Mouse (Mus musculus): Measurements from ENCODE around the gene Acsf2. TPM values are rescaled to one million over a fixed set of nuclear protein-coding genes. Genes with fewer than 3 reads are reported as not detected.
A peak's percentile ranks its signal among the peaks of the same experiment; 100 is the strongest.

Gene Acsf2
- polyA plus RNA-seq, 1 experiment from 2014 or later: 11.5 TPM

DNA sequence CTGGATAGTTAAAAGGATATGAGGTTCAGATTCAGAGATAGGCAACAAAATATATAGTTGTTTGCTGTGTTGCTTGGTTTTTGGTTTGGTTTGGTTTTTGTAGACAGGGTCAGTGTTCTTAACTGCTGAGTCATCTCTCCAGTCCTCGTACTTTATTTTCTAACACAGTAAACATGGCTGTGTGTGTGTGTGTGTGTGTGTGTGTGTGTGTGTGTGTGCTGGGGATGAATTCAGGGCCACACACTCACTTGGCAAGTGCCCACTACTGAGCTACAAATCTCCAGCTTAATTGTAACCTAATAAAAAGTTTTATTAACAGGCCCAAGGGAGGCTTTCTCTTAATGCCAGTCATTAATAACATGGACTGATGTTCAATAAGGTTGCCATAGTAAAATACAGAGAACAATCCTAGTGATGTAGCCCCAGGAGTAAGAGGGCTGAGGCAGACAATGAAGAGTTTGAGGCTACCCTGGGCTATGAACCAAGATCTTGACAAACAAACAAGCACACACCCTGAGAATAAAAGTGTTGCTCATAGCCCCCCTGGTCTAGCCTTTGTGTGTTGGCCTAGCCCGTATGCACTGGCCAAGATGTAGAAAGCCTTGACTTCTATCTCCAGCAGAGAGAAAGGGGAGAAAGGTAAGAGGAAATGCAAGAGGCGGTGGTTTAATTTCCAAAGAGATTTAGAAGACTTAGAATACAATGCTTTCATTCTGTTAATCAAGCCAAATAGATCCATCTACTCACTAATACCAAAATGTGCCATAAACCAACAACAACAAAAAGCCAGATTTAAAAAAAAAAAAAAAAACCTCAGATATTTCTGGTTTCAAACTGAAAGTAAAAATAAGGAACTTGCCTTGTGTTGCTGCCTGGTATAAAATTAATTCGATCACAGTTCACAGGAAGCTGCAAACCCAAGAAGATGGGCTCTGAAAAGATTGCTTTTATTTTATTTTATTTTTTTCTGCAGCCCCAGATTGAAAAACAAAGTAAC is 9.4 kb upstream of the Acsf2 start:
- Histone ChIP-seq H3K4me2 (replicated peaks; ENCODE audit: low read depth, low read length) (no peak overlapping the region), H3K4me3 (ENCODE audit: low read length) (no peak overlapping the region), H3K36me3 (ENCODE audit: control insufficient read depth, insufficient read depth, low read length) (no peaks in the 10 kb centered on the region), H3K27me3 (ENCODE audit: control insufficient read depth, insufficient read depth, low read length) (no peaks in the 10 kb centered on the region), H3K9ac (ENCODE audit: low read depth, low read length) (no peak overlapping the region), H3K9me3 (ENCODE audit: control insufficient read depth, low read length) (no peaks in the 10 kb centered on the region), H3K4me1 (ENCODE audit: control insufficient read depth, insufficient read depth, low read length) (no peaks in the 10 kb centered on the region), H3K27ac (ENCODE audit: low read depth, low read length) (no peak overlapping the region)
- ATAC-seq (ENCODE audit: low FRiP score, low TSS enrichment): no peak
- WGBS: 69% methylated on average over 4 of the region's 4 CpGs

DNA sequence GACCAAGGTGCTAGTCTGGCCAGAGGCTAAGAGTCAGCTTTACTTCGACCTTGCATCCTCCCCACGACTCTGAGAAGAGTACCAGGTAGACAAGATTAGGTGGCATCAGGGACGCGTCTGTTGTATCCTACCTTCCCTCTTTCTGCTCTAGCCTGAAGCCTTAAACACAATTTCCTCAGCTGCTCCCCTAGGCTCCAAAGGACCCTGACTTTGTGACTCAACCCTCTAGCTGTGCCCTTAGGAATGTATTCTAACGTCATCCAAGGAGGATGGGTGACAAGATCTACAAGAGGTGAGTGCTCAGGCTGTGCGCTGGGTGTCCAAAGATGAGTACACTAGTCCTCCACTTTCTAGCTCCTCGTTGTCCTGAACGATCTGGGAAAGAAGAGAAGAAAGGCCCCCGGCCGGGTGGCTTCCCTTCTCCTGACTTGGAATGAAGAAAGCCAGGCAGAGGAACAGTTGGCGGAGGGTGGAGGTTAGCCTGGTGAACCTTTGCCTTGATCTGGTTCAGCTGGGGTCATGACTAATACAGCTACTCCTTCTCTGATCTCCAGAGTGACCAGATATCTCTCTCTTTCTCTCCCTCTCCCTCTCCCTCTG is 785 bp upstream of the Acsf2 start:
- H3K9ac ChIP-seq (ENCODE audit: low read depth, low read length): peak overlapping the region; percentile 63
- 61% methylated on average over 10 of the region's 11 CpGs for WGBS
- peak overlapping the region; percentile 62 for H3K4me2 ChIP-seq (replicated peaks; ENCODE audit: low read depth, low read length)
- peaks cover 18% of the 10 kb centered on the region for H3K4me1 ChIP-seq (ENCODE audit: control insufficient read depth, insufficient read depth, low read length)
- no peaks in the 10 kb centered on the region for H3K36me3 ChIP-seq (ENCODE audit: control insufficient read depth, insufficient read depth, low read length)
- H3K27me3 ChIP-seq (ENCODE audit: control insufficient read depth, insufficient read depth, low read length): no peaks in the 10 kb centered on the region
- H3K9me3 ChIP-seq (ENCODE audit: control insufficient read depth, low read length): no peaks in the 10 kb centered on the region
- ATAC-seq (ENCODE audit: low FRiP score, low TSS enrichment): no peak; the same call in 1 of the 2 replicates
- H3K27ac ChIP-seq (ENCODE audit: low read depth, low read length): 0 out of 2 replicates have a peak overlapping the region, but pooled peaks have one; percentile 74
- peak overlapping the region; percentile 63; the same call in 1 of the 2 replicates for H3K4me3 ChIP-seq (ENCODE audit: low read length)

DNA sequence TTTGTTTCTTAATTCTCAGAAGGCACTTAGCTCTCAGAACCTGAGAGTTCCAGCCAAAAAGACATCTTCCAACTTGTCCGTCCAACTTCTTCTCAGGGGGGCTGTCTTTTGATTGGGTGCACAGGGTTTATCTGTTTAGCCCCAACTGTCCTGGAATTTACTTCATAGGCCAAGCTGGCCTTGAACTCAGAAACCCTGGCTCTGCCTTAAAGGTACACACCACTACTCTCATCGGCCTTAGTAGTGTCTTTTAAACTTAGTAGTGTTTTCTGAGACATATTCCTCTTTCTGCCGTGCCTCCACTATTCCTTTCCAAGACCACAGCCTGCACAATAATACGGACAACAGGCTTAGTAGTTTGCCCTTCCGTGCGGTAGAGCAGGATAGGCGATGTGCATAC is 1.2 kb downstream of the Acsf2 start:
- Histone ChIP-seq H3K27ac (ENCODE audit: low read depth, low read length) (no peak overlapping the region), H3K4me1 (ENCODE audit: control insufficient read depth, insufficient read depth, low read length) (peaks cover 18% of the 10 kb centered on the region), H3K36me3 (ENCODE audit: control insufficient read depth, insufficient read depth, low read length) (no peaks in the 10 kb centered on the region), H3K4me2 (replicated peaks; ENCODE audit: low read depth, low read length) (peak overlapping the region; percentile 62; the same call in 1 of the 2 replicates), H3K9me3 (ENCODE audit: control insufficient read depth, low read length) (no peaks in the 10 kb centered on the region), H3K9ac (ENCODE audit: low read depth, low read length) (no peak overlapping the region), H3K27me3 (ENCODE audit: control insufficient read depth, insufficient read depth, low read length) (no peaks in the 10 kb centered on the region), H3K4me3 (ENCODE audit: low read length) (peak overlapping the region; percentile 63)
- 92% methylated on average over 7 of the region's 7 CpGs for WGBS
- no peak for ATAC-seq (ENCODE audit: low FRiP score, low TSS enrichment)

DNA sequence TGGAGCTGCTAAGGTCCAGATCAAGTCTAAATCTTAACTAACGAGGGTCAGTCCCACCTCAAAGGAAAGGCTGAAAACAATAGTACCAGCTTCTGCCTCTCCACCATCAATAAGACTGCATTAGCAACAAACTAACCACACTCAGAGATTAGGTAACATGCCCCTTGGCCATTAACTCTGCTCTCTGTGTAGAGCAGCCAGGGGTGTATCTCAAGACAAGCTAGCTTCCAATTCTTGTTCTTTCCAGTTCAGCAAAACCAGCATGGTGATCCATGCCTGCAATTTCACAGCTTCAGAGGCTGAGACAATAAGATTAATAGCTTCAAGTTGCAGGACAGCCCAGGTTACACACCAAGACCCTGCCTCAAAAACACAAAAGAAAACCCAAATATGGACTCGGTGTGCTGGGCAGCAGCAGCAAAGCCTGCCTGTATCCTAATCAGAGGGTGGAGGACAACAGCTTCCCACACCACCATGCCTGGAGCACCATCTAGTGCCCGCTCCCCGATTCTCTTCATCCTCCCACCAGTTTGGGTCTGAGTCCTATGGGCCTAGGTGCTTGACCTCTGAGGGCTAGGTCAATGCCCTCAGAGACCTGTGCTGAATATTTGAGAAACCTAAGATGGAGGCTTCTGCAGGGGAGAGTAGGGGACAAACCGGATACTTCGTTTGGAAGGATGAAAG is 3.1 kb downstream of the Acsf2 start:
- no peak overlapping the region for H3K4me3 ChIP-seq (ENCODE audit: low read length)
- no peak overlapping the region for H3K9ac ChIP-seq (ENCODE audit: low read depth, low read length)
- WGBS: 41% methylated on average over 6 of the region's 6 CpGs
- no peaks in the 10 kb centered on the region for H3K9me3 ChIP-seq (ENCODE audit: control insufficient read depth, low read length)
- no peaks in the 10 kb centered on the region for H3K27me3 ChIP-seq (ENCODE audit: control insufficient read depth, insufficient read depth, low read length)
- H3K36me3 ChIP-seq (ENCODE audit: control insufficient read depth, insufficient read depth, low read length): no peaks in the 10 kb centered on the region
- no peak overlapping the region for H3K4me2 ChIP-seq (replicated peaks; ENCODE audit: low read depth, low read length)
- ATAC-seq (ENCODE audit: low FRiP score, low TSS enrichment): no peak
- H3K27ac ChIP-seq (ENCODE audit: low read depth, low read length): no peak overlapping the region
- H3K4me1 ChIP-seq (ENCODE audit: control insufficient read depth, insufficient read depth, low read length): peaks cover 18% of the 10 kb centered on the region

DNA sequence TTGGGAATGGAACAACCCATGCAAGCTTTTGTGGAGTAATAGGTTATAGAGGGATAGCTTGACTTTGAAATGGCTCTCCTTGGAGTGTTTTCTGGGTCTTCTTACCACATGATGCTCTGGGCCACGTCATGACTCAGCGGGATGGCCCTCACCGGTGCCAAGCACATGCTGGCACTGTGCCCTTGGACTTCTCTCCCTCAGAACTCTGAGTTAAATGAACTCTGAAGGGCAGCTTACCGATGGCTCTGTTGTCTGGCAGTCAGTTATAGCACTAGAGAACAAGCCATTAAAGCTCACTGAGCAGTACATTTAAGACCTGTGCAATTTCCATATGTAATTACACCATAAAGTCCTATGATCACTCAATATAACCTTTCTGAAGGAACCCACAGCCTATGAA is 4.4 kb downstream of the Acsf2 start:
- Histone ChIP-seq H3K36me3 (ENCODE audit: control insufficient read depth, insufficient read depth, low read length) (no peaks in the 10 kb centered on the region), H3K9ac (ENCODE audit: low read depth, low read length) (no peak overlapping the region), H3K9me3 (ENCODE audit: control insufficient read depth, low read length) (no peaks in the 10 kb centered on the region), H3K4me2 (replicated peaks; ENCODE audit: low read depth, low read length) (no peak overlapping the region), H3K4me1 (ENCODE audit: control insufficient read depth, insufficient read depth, low read length) (peaks cover 15% of the 10 kb centered on the region), H3K4me3 (ENCODE audit: low read length) (no peak overlapping the region), H3K27ac (ENCODE audit: low read depth, low read length) (no peak overlapping the region), H3K27me3 (ENCODE audit: control insufficient read depth, insufficient read depth, low read length) (no peaks in the 10 kb centered on the region)
- no peak for ATAC-seq (ENCODE audit: low FRiP score, low TSS enrichment)
- 78% methylated on average over 4 of the region's 4 CpGs for WGBS

DNA sequence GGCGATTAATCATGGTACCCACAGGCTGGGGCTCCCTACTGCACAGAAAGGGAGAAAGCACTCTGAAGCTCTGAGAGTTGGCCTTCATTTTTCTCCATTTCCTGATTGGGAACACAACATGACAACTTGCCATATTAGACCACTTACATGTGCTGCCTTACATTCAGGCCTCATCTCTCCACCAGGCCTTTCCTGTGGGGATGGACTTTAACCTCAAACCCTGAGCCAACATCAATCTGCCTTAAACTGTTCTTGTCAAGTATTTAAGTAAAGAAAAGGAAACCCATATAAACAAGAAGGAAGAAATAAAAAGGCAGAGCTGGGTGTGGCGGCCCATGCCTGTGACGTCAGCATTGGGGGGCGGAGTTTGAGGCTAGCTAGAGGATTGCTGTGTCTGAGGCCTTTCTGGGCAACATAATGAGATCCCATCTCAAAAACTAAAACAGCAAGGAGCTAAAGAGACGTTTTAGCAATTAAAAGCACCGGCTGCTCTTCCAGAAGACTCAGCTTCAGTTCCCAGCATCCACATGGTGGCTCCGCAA is 5.3 kb downstream of the Acsf2 start:
- ATAC-seq (ENCODE audit: low FRiP score, low TSS enrichment): no peak
- 73% methylated on average over 7 of the region's 7 CpGs for WGBS
- no peak overlapping the region for H3K4me3 ChIP-seq (ENCODE audit: low read length)
- H3K36me3 ChIP-seq (ENCODE audit: control insufficient read depth, insufficient read depth, low read length): no peaks in the 10 kb centered on the region
- H3K27me3 ChIP-seq (ENCODE audit: control insufficient read depth, insufficient read depth, low read length): no peaks in the 10 kb centered on the region
- H3K4me2 ChIP-seq (replicated peaks; ENCODE audit: low read depth, low read length): no peak overlapping the region
- H3K27ac ChIP-seq (ENCODE audit: low read depth, low read length): no peak overlapping the region
- no peak overlapping the region for H3K9ac ChIP-seq (ENCODE audit: low read depth, low read length)
- H3K4me1 ChIP-seq (ENCODE audit: control insufficient read depth, insufficient read depth, low read length): peaks cover 18% of the 10 kb centered on the region; the same call in 1 of the 2 replicates
- no peaks in the 10 kb centered on the region for H3K9me3 ChIP-seq (ENCODE audit: control insufficient read depth, low read length)

DNA sequence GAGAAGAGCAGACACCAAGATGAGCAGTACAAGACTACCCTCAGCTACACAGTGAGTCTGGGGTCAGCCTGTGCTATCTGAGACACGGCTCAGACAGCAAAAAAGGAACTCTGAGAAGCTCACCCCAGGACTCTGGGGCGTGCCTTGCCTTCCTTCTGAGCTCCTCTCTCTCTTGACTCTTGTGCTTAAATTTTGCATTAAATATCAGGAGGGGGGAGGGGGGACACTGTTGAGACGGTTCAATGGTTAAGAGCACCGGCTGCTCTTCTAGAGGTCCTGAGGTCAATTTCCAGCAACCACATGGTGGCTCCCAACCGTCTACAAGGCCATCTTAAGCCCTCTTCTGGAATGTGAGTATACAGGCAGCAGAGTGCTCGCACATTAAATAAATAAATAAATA is 14.2 kb downstream of the Acsf2 start:
- WGBS: 68% methylated on average over 6 of the region's 6 CpGs
- no peak overlapping the region for H3K4me3 ChIP-seq (ENCODE audit: low read length)
- ATAC-seq (ENCODE audit: low FRiP score, low TSS enrichment): no peak

DNA sequence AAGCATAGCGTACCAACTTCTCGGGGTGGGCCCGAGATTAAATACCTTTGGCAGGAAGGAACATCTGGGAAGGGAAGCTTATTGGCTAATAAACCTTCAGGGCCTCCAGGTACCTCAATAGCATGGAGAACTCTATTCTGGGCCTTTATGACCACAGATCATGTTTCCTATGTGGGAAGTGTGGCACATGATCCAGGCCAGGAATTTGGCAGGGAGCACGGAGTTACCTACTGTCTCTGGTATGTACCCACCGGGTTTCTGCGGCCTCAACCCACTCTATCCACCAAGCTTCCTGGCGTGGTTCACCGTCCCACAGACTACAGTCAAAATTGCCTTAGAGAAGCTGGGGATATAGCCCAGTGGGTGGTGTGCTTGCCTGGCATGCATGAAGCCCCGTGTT is 16.6 kb downstream of the Acsf2 start:
- ATAC-seq (ENCODE audit: low FRiP score, low TSS enrichment): no peak
- H3K27ac ChIP-seq (ENCODE audit: low read depth, low read length): no peak overlapping the region
- H3K4me2 ChIP-seq (replicated peaks; ENCODE audit: low read depth, low read length): no peak overlapping the region
- no peaks in the 10 kb centered on the region for H3K36me3 ChIP-seq (ENCODE audit: control insufficient read depth, insufficient read depth, low read length)
- H3K4me1 ChIP-seq (ENCODE audit: control insufficient read depth, insufficient read depth, low read length): 0 out of 2 replicates have a peak, but pooled peaks cover 4% of the 10 kb centered on the region
- WGBS: 85% methylated on average over 9 of the region's 9 CpGs
- no peaks in the 10 kb centered on the region for H3K27me3 ChIP-seq (ENCODE audit: control insufficient read depth, insufficient read depth, low read length)
- H3K4me3 ChIP-seq (ENCODE audit: low read length): no peak overlapping the region
- H3K9me3 ChIP-seq (ENCODE audit: control insufficient read depth, low read length): no peaks in the 10 kb centered on the region
- H3K9ac ChIP-seq (ENCODE audit: low read depth, low read length): no peak overlapping the region

More for the DNA sequence above, 14.2 kb downstream of the Acsf2 start:
- Histone ChIP-seq H3K9ac (ENCODE audit: low read depth, low read length) (no peak overlapping the region), H3K4me1 (ENCODE audit: control insufficient read depth, insufficient read depth, low read length) (peaks cover 19% of the 10 kb centered on the region), H3K36me3 (ENCODE audit: control insufficient read depth, insufficient read depth, low read length) (no peaks in the 10 kb centered on the region), H3K27ac (ENCODE audit: low read depth, low read length) (no peak overlapping the region), H3K9me3 (ENCODE audit: control insufficient read depth, low read length) (no peaks in the 10 kb centered on the region), H3K4me2 (replicated peaks; ENCODE audit: low read depth, low read length) (no peak overlapping the region), H3K27me3 (ENCODE audit: control insufficient read depth, insufficient read depth, low read length) (no peaks in the 10 kb centered on the region)

Data from kidney, embryonic 14.5 days (tissue).